Mouse (Mus musculus) macrophage (primary cell): Measurements from ENCODE around the gene Gimap8. TPM values are rescaled to one million over a fixed set of nuclear protein-coding genes. Genes with fewer than 3 reads are reported as not detected.

Source experiments
- H3K27ac ChIP-seq: fragments of 350-480 bp; formaldehyde crosslinking; 2 replicates; pipeline ENCODE4 v1.9.0; 2021
- H3K36me3 ChIP-seq: fragments of 350-480 bp; formaldehyde crosslinking; 2 replicates; pipeline ENCODE4 v1.9.0; 2021; ENCODE audit errors: inconsistent target
- H3K4me3 ChIP-seq: fragments of 350-480 bp; formaldehyde crosslinking; 2 replicates; pipeline ENCODE4 v1.9.0; 2021; ENCODE audit errors: inconsistent target
- H3K79me2 ChIP-seq: fragments of 350-480 bp; formaldehyde crosslinking; 2 replicates; pipeline ENCODE4 v1.9.0; 2021; ENCODE audit errors: inconsistent target
- WGBS: methylation state at CpG from one replicate; pipeline ENCODE4 v1.1.7; 2026; ENCODE audit warnings: inconsistent platforms; ENCODE audit not compliant: missing documents; 5-methylcytosine and 5-hydroxymethylcytosine counted together
- polyA plus RNA-seq: library from polyadenylated mRNA; stranded (reverse); fragments of 250-400 nt; gene quantifications from 3 replicates; pipeline ENCODE4 v1.2.4, GENCODE M21; 2018; ENCODE audit warnings: inconsistent platforms

Gimap8 gene
- polyA plus RNA-seq, 1 experiment from 2014 or later: 0.19 TPM

- Histone ChIP-seq H3K79me2 (no peaks in the 10 kb centered on the region), H3K36me3 (no peaks in the 10 kb centered on the region), H3K4me3 (no peak overlapping the region), H3K27ac (no peak overlapping the region)
- WGBS: 14% methylated on average over 7 of the region's 7 CpGs
Observed at GRCm38 (mm10) chr6:48627511-48627924, 19.5 kb upstream of the Gimap8 start.

- Histone ChIP-seq H3K4me3 (no peak overlapping the region), H3K79me2 (no peaks in the 10 kb centered on the region), H3K36me3 (no peaks in the 10 kb centered on the region), H3K27ac (no peak overlapping the region)
- 60% methylated on average over 3 of the region's 3 CpGs for WGBS
Observed at GRCm38 (mm10) chr6:48628377-48628776, 18.7 kb upstream of the Gimap8 start.

GRCm38 (mm10) chr6:48628808-48629660 lies 18.0 kb upstream of the Gimap8 start:
- Histone ChIP-seq H3K4me3 (no peak overlapping the region), H3K79me2 (no peaks in the 10 kb centered on the region), H3K27ac (no peak overlapping the region), H3K36me3 (no peaks in the 10 kb centered on the region)
- 8% methylated on average over 54 of the region's 54 CpGs for whole genome bisulfite sequencing

GRCm38 (mm10) chr6:48629661-48630034 lies 17.4 kb upstream of the Gimap8 start:
- Histone ChIP-seq H3K79me2 (no peaks in the 10 kb centered on the region), H3K36me3 (no peaks in the 10 kb centered on the region), H3K27ac (no peak overlapping the region), H3K4me3 (no peak overlapping the region)
- WGBS: 19% methylated on average over 13 of the region's 13 CpGs

- no peak overlapping the region for H3K4me3 ChIP-seq
- 93% methylated on average over 8 of the region's 8 CpGs for WGBS
- no peak overlapping the region for H3K27ac ChIP-seq
- no peaks in the 10 kb centered on the region for H3K36me3 ChIP-seq
- no peaks in the 10 kb centered on the region for H3K79me2 ChIP-seq
Observed at GRCm38 (mm10) chr6:48630831-48631230, 16.2 kb upstream of the Gimap8 start.

- no peak overlapping the region for H3K27ac ChIP-seq
- H3K36me3 ChIP-seq: no peaks in the 10 kb centered on the region
- no peak overlapping the region for H3K4me3 ChIP-seq
- 92% methylated on average over 2 of the region's 2 CpGs for WGBS
- no peaks in the 10 kb centered on the region for H3K79me2 ChIP-seq
Observed at GRCm38 (mm10) chr6:48635105-48635504, 11.9 kb upstream of the Gimap8 start.

DNA sequence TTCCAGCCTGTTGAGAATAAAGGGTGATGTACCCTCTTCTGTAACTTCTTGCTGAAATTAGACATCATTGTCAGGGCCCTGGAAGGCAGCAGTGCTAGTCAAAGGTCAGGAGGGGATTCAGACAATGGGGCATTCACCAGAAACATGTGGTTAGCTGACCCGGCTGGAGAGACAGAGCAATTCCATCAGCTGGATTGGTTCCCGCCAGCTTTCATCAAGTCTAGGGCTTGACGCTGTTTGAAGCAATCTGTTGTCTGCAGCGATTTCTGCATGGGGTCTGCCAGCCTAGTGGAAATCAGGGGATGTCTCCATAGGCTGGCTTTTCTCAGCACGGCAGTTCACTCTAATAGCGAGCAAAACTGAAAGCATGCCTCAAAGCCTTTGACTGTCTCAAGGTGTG lies 10.5 kb upstream of the Gimap8 start:
- Histone ChIP-seq H3K4me3 (no peak overlapping the region), H3K27ac (no peak overlapping the region)
- WGBS: 92% methylated on average over 6 of the region's 6 CpGs

GRCm38 (mm10) chr6:48637811-48638500 lies 9.1 kb upstream of the Gimap8 start:
- H3K27ac ChIP-seq: no peak overlapping the region
- H3K4me3 ChIP-seq: no peak overlapping the region
- H3K79me2 ChIP-seq: no peaks in the 10 kb centered on the region
- H3K36me3 ChIP-seq: no peaks in the 10 kb centered on the region
- 75% methylated on average over 6 of the region's 6 CpGs for WGBS

More for the DNA sequence above, 10.5 kb upstream of the Gimap8 start:
- H3K79me2 ChIP-seq: no peaks in the 10 kb centered on the region
- H3K36me3 ChIP-seq: no peaks in the 10 kb centered on the region

GRCm38 (mm10) chr6:48638553-48638952 lies 8.5 kb upstream of the Gimap8 start:
- Histone ChIP-seq H3K27ac (no peak overlapping the region), H3K4me3 (no peak overlapping the region)
- WGBS: 89% methylated on average over 2 of the region's 2 CpGs

GRCm38 (mm10) chr6:48641391-48641790 lies 5.6 kb upstream of the Gimap8 start:
- no peak overlapping the region for H3K4me3 ChIP-seq
- no peak overlapping the region for H3K27ac ChIP-seq
- H3K36me3 ChIP-seq: no peaks in the 10 kb centered on the region
- WGBS: 84% methylated on average over 6 of the region's 6 CpGs
- no peaks in the 10 kb centered on the region for H3K79me2 ChIP-seq

More at GRCm38 (mm10) chr6:48638553-48638952, 8.5 kb upstream of the Gimap8 start:
- Histone ChIP-seq H3K79me2 (no peaks in the 10 kb centered on the region), H3K36me3 (no peaks in the 10 kb centered on the region)

- Histone ChIP-seq H3K36me3 (no peaks in the 10 kb centered on the region), H3K79me2 (no peaks in the 10 kb centered on the region), H3K27ac (no peak overlapping the region), H3K4me3 (no peak overlapping the region)
- WGBS: 11% methylated on average over 4 of the region's 4 CpGs
Observed at GRCm38 (mm10) chr6:48642764-48643292, 4.2 kb upstream of the Gimap8 start.

GRCm38 (mm10) chr6:48645660-48646308 lies 1.2 kb upstream of the Gimap8 start:
- no peaks in the 10 kb centered on the region for H3K79me2 ChIP-seq
- WGBS: 6% methylated on average over 12 of the region's 12 CpGs
- no peak overlapping the region for H3K27ac ChIP-seq
- no peaks in the 10 kb centered on the region for H3K36me3 ChIP-seq
- H3K4me3 ChIP-seq: no peak overlapping the region

DNA sequence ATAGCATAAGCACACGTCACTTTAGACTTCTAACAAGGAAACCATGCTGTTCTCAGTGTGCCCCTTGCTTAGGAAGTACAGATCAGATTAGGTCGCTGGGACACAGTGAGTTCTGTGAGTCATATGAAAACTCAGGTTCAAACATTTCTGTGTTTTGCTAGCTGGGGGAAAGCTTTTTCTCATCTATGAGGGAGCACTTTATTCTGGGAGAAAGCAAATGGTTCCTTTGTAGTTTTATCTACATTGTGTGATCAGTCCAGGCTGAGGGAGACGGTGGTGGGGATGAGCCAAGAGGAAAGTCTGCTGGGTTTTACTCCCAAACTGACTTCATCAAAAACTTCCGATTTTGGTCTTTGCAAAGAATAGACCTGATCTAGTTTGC lies 734 bp upstream of the Gimap8 start:
- no peak overlapping the region for H3K27ac ChIP-seq
- no peaks in the 10 kb centered on the region for H3K79me2 ChIP-seq
- H3K4me3 ChIP-seq: no peak overlapping the region
- WGBS: 91% methylated on average over 4 of the region's 4 CpGs
- H3K36me3 ChIP-seq: no peaks in the 10 kb centered on the region

DNA sequence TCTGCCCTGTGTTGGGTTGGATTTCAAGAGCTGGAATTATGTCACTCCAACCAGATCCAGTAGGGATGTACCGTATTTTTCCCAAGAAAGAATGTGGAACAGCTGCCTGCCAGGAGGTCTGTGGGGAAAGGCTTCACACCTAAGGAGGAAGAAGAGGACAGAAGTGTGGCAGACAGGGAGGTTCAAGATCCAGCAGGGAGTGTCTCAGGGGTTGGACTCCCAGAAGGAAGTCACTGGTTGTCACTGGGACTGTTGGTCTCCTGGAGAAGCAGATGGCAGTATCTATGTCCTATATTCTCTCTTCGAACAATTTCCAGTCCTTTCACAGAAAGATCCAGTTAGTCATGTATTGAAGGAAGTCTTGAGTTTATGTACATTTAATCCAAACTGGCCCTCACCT lies 577 bp downstream of the Gimap8 start:
- Histone ChIP-seq H3K27ac (no peak overlapping the region), H3K36me3 (no peaks in the 10 kb centered on the region), H3K79me2 (no peaks in the 10 kb centered on the region), H3K4me3 (no peak overlapping the region)
- 56% methylated on average over 2 of the region's 2 CpGs for WGBS

GRCm38 (mm10) chr6:48648779-48649178 lies 1.7 kb downstream of the Gimap8 start:
- no peak overlapping the region for H3K27ac ChIP-seq
- no peaks in the 10 kb centered on the region for H3K36me3 ChIP-seq
- H3K79me2 ChIP-seq: no peaks in the 10 kb centered on the region
- WGBS: 94% methylated on average over 3 of the region's 4 CpGs
- H3K4me3 ChIP-seq: no peak overlapping the region
